Mouse (Mus musculus) bone marrow macrophage, adult 2 months (primary cell): ENCODE measurements around the gene Tacc2. TPM values are rescaled to one million over a fixed set of nuclear protein-coding genes. Genes with fewer than 3 reads are reported as not detected.

Source experiments
- H3K27ac ChIP-seq: 2 replicates; pipeline ENCODE4 v1.5.1; 2012; ENCODE audit warnings: low read depth, low read length; ENCODE audit not compliant: insufficient read depth
- H3K4me1 ChIP-seq: 2 replicates; pipeline ENCODE4 v1.6.1; 2012; ENCODE audit warnings: low read length; ENCODE audit not compliant: control insufficient read depth, insufficient read depth
- H3K4me3 ChIP-seq: 2 replicates; pipeline ENCODE4 v1.5.1; 2012; ENCODE audit warnings: mild to moderate bottlenecking, low read length, moderate library complexity; ENCODE audit not compliant: insufficient read depth
- CTCF ChIP-seq: IDR thresholded peaks from 2 replicates; pipeline ENCODE4 v1.5.1; 2012; ENCODE audit warnings: low read depth, mild to moderate bottlenecking, low read length, moderate library complexity
- POLR2A ChIP-seq: IDR thresholded peaks from 2 replicates; pipeline ENCODE4 v1.6.1; 2012; ENCODE audit warnings: mild to moderate bottlenecking, low read depth, low read length, borderline replicate concordance
- polyA plus RNA-seq: library from polyadenylated mRNA; stranded (reverse); fragments of >200 nt; gene quantifications from 2 replicates; pipeline ENCODE4 v1.2.4, GENCODE M21; 2012; ENCODE audit not compliant: missing spikeins, insufficient read depth, insufficient read length

Gene Tacc2
- polyA plus RNA-seq, 1 experiment, result 2.9 TPM

DNA sequence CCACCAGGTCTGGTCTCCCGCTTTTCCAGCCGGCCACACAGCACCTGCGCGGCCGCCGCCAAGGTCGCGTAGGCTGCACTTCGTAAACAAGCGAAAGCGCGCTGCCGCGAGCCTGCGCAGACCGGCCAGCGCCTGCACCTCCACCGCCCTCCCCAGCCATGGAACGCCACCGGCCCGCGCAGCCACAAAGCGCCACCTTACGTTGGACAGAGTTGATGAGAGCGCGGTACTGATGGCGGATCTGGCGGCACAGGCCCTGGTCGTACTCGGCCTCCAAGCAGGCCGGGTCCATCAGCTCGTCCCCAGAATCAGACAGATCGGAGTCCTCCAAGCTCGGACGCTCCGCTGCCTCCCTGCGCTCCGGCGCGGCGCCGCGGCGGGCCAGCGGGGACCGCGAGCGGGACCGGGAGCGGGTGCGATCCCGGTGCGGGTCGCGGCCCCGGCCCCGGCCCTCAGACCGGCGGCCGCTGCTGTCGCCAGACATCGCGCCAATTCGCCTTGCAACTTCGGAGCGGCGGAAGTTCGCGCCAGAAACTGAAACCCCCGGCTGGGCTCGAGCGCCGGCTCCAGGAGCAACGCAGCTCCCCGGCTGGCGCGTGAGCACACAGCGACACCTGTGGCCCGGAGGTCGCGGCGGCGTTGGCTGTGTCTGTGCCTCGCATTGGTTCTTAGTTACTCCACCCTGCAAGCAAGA lies 30.3 kb upstream of the Tacc2 start:
- Histone ChIP-seq H3K4me1 (peaks cover 7% of the 10 kb centered on the region), H3K27ac (peak overlapping the region; percentile 80), H3K4me3 (peak overlapping the region; percentile 98)
- TF ChIP-seq CTCF (no peak), POLR2A (no peak)

GRCm38 (mm10) chr7:130547635-130548175 lies 29.5 kb upstream of the Tacc2 start:
- TF ChIP-seq POLR2A (no peak), CTCF (no peak)
- Histone ChIP-seq H3K4me3 (peak overlapping the region; percentile 98), H3K4me1 (peaks cover 7% of the 10 kb centered on the region), H3K27ac (no peak overlapping the region)

GRCm38 (mm10) chr7:130552780-130553179 lies 24.5 kb upstream of the Tacc2 start:
- H3K27ac ChIP-seq, result no peak overlapping the region

DNA sequence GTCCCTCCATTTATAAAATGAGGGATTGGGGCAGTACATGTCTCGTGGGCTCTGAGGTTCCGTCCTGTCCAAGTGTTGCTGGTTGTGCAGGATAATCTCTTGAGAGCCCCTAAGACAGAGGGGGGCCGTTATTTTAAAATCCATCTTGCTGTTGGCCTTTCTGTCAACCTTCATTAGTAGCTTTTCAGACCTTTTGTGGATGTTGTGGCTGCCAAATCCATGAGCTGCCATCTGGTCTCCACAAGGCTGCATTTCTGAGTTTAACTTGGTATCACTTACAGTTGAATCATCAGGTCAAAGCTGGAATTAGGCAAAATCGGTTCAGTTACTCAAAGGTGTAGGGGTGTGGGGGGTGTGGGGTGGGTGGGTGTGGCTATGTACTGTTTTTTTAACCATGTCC lies 23.9 kb upstream of the Tacc2 start:
- Histone ChIP-seq H3K27ac (no peak overlapping the region), H3K4me3 (no peak overlapping the region), H3K4me1 (no peaks in the 10 kb centered on the region)
- TF ChIP-seq POLR2A, result no peak

More at GRCm38 (mm10) chr7:130552780-130553179, 24.5 kb upstream of the Tacc2 start:
- Histone ChIP-seq H3K4me1 (peaks cover 2% of the 10 kb centered on the region; the same call in 1 of the 2 replicates), H3K4me3 (no peak overlapping the region)
- no peak for TF ChIP-seq POLR2A
- no peak for TF ChIP-seq CTCF

DNA sequence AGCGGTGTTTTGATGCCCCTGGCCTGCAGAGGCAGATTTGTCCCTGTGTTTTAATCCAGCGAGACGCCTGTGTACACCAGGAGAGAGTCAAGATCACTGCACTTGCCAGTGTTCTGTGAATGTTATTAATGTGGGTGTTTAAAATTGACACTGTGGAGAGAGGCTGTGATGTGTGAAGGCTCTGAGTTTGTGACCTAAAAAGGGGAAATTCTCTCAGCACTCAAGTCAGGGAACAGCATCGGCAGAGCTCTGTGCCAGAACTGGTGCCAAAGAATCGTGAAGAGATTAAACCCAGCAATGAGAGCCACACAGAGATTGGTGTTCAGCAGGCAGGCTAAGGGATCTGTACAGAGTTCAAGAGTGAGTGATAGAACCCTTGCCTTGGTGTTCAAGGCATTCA lies 21.6 kb upstream of the Tacc2 start:
- TF ChIP-seq CTCF (no peak), POLR2A (no peak)
- no peak overlapping the region for H3K4me3 ChIP-seq
- H3K27ac ChIP-seq, result no peak overlapping the region
- no peaks in the 10 kb centered on the region for H3K4me1 ChIP-seq

DNA sequence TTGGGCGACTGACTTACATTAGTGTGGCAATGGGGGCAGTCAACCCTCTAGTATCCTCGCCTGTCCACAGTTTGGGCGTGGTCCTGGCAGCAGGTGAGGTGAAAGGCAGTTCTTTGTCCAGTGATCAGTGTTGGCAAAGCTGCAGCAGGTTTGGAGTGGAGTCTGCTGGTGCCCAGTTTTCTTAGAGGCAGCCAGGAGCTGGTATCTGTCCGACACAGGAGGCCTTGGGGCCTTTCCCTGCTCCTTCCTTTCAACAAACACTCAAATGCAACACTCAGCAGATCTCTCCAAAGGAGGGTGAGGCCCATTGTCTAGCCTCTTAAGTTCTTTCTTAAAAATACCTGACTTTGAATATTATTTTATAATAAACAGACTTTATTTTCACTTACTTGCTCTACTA lies 18.6 kb upstream of the Tacc2 start:
- H3K4me3 ChIP-seq, result no peak overlapping the region
- no peak overlapping the region for H3K27ac ChIP-seq
- no peaks in the 10 kb centered on the region for H3K4me1 ChIP-seq
- TF ChIP-seq POLR2A (no peak), CTCF (no peak)

DNA sequence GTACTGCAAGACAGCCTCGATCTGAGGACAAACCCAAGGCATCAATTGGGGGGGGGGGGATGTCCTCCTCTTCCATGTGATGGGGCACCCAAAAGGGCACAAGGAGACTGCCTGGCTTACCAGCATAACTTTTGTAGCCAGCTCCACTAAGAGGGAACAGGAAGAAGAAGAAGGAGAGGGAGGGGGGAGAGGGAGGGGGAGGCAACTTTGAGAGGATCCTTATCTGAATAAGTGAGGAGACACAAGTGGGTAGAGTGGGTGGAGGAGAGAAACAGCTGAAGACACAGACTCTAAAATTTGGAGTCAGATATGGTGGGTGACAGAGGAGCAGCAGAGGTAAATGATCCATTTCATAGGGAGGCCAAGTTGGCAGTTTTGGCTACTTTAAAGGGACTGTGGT lies 16.3 kb upstream of the Tacc2 start:
- Histone ChIP-seq H3K27ac (no peak overlapping the region), H3K4me1 (no peaks in the 10 kb centered on the region), H3K4me3 (no peak overlapping the region)
- no peak for TF ChIP-seq CTCF

GRCm38 (mm10) chr7:130563276-130563675 lies 14.0 kb upstream of the Tacc2 start:
- TF ChIP-seq CTCF, result no peak
- TF ChIP-seq POLR2A, result no peak
- H3K4me3 ChIP-seq, result no peak overlapping the region
- H3K4me1 ChIP-seq, result no peaks in the 10 kb centered on the region
- no peak overlapping the region for H3K27ac ChIP-seq

- Histone ChIP-seq H3K4me1 (no peaks in the 10 kb centered on the region), H3K4me3 (no peak overlapping the region), H3K27ac (no peak overlapping the region)
- TF ChIP-seq POLR2A (no peak), CTCF (no peak)
Measured at GRCm38 (mm10) chr7:130563880-130564279, 13.4 kb upstream of the Tacc2 start.

DNA sequence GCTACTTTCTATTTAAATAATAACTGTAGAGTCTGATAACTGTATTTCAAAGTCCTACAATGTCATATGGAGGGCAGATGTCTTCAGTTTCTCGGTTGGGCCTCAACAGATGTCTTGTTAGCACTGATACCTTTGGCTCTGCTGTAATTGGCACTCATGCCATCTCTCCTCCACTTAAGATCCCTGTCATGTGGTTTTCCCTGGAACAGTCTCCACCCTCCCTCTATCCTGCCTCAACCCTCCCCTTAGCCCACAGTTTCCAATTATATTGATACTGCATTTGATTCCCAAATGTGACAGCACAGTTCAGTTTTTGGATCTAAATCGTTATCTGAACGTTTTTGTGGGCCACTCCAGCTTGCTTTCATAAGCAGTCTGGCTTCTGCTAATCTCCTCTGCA lies 12.6 kb upstream of the Tacc2 start:
- no peak for TF ChIP-seq POLR2A
- TF ChIP-seq CTCF, result no peak
- no peaks in the 10 kb centered on the region for H3K4me1 ChIP-seq
- no peak overlapping the region for H3K27ac ChIP-seq
- no peak overlapping the region for H3K4me3 ChIP-seq
